Mouse (Mus musculus) lung, postnatal 10 days (tissue): ENCODE measurements around the gene Ndufs8.
A peak's percentile ranks its signal among the peaks of the same experiment; 100 is the strongest.

Experiments
- DNase-seq: peaks from one replicate; pipeline ENCODE4 v3.0.0; 2021

The Ndufs8 gene

GRCm38 (mm10) chr19:3930262-3931057, 17.9 kb upstream of the Ndufs8 start:
- DNase-seq: no peak

- peak; percentile 93 for DNase-seq
Measured at GRCm38 (mm10) chr19:3929211-3929941, 16.8 kb upstream of the Ndufs8 start, which contains the start of gene Aldh3b1. Gene Aldh3b1, minus strand, starts transcription at chr19:3929808.

- DNase-seq: no peak
Measured at GRCm38 (mm10) chr19:3928779-3929178, 16.2 kb upstream of the Ndufs8 start.

GRCm38 (mm10) chr19:3927989-3928388, 15.4 kb upstream of the Ndufs8 start:
- DNase-seq: no peak

GRCm38 (mm10) chr19:3926685-3927084, 14.1 kb upstream of the Ndufs8 start:
- DNase-seq: no peak

- peak; percentile 81 for DNase-seq
Measured at GRCm38 (mm10) chr19:3926279-3926678, 13.7 kb upstream of the Ndufs8 start.

- DNase-seq: no peak
Measured at GRCm38 (mm10) chr19:3925859-3926258, 13.3 kb upstream of the Ndufs8 start.

- DNase-seq: no peak
Measured at GRCm38 (mm10) chr19:3924868-3925267, 12.3 kb upstream of the Ndufs8 start.

- DNase-seq: no peak
Measured at GRCm38 (mm10) chr19:3924190-3924589, 11.6 kb upstream of the Ndufs8 start.

GRCm38 (mm10) chr19:3923586-3923985, 11.0 kb upstream of the Ndufs8 start:
- DNase-seq: peak; percentile 64

- DNase-seq: no peak
Measured at GRCm38 (mm10) chr19:3922661-3923371, 10.2 kb upstream of the Ndufs8 start.

GRCm38 (mm10) chr19:3919928-3920327, 7.4 kb upstream of the Ndufs8 start:
- no peak for DNase-seq

GRCm38 (mm10) chr19:3916727-3917126, 4.2 kb upstream of the Ndufs8 start:
- no peak for DNase-seq

- no peak for DNase-seq
Measured at GRCm38 (mm10) chr19:3914535-3914934, 2.0 kb upstream of the Ndufs8 start.

- no peak for DNase-seq
Measured at GRCm38 (mm10) chr19:3913692-3914091, 1.1 kb upstream of the Ndufs8 start.

- no peak for DNase-seq
Measured at GRCm38 (mm10) chr19:3910206-3910605, 2.4 kb downstream of the Ndufs8 start.

GRCm38 (mm10) chr19:3907876-3908660, 4.5 kb downstream of the Ndufs8 start:
- no peak for DNase-seq

GRCm38 (mm10) chr19:3906795-3907786, 5.5 kb downstream of the Ndufs8 start, which contains the start of gene Tcirg1:
Gene Tcirg1, minus strand, starts transcription at chr19:3907133.
- DNase-seq: peak; percentile 86

GRCm38 (mm10) chr19:3906326-3906725, 6.2 kb downstream of the Ndufs8 start:
- DNase-seq: no peak

- DNase-seq: peak; percentile 81
Measured at GRCm38 (mm10) chr19:3905261-3905969, 7.2 kb downstream of the Ndufs8 start.

- DNase-seq: no peak
Measured at GRCm38 (mm10) chr19:3904363-3904675, 8.3 kb downstream of the Ndufs8 start.
